Mouse (Mus musculus) cerebellum, postnatal 36 days (tissue): ENCODE data around the gene Tmem274.

ENCODE experiments used
- DNase-seq, 2 experiments: peaks; one replicate each; pipeline ENCODE4 v3.0.0; 2021 to 2022; ENCODE audit warnings: mixed read lengths in 2 of 2

Gene Tmem274

DNA sequence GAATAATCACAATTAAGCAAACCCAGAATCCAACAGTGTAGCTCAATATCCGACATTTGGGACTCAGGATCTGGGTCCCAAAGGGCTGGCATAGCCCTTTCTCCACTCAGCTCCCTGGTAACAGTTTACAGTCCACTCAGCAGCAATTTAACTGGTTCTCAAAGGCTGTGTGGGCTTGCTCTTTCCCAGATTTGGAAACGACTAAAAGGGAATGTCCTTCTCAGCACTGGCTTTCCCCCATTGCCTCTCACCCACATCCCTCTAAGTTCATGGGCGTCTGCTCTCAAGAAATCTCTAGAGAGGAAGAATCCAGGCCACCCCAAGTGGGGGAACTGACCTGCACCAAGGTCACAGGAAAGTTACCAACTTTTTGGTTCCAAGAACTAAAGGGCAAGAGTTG lies 7.4 kb downstream of the Tmem274 start:
- DNase-seq: no peak

DNA sequence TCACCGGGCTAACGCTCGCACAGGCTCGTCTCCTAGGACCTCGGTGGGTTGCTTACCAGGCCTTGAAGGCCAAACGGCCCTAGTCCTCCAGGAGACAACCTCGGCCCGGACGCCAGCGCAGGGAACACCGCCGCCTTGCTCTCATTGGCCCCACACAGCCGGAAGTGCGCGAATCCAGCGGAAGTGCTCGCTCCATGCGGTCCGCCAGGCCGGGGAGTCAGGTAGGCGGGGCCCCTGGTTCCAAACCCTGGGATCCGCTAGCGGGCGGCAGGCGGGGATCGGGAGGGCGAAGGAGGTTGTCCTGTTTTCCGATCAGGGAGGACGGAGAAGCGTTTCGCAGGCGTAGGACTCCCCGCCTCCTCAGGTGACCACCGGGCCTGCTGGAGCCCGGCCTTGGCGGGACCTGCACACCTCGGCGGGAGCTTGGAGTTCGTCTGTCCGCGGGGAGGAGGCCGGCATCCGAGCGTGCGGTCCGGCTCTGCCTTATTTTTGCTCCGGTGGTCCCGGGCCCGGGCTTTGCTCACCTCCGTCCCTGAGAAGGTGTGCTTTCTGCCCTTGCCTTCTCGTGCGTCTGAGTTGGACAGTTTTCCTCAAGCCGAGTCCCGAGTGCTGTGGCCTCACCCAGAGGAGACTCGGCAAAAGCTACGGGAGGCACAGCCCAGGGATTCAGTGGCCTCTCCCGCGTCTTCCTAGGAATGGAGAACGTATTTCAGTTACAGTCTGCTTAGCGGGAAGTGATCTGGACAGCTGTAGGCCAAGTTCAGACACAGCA lies 8.1 kb downstream of the Tmem274 start, which contains the start of the genes Nmnat1 and Lzic:
Nmnat1 (minus strand) TSS at position 150 of the 772 bp plus-strand sequence.
Lzic (plus strand) TSS at position 177 of the 772 bp plus-strand sequence.
- peak; percentile 92 to 93 for DNase-seq

DNA sequence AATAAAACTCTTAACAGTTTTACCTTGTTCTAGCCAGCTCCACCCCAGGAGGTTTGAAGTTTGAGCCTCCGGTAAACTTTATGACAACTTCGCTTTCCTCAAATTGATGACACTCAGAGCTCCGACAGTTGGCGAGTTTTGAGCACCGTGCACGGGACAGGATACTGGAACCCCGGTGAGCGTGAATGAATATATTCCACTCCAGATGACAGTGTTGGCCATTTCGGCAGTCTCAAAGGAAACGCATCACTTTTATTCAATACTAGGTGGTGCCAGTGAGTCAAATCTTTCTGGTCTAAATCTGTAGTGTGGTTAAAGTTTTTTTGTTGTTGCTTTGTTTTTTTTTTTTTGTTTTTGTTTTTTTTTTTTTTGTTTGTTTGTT lies 8.6 kb downstream of the Tmem274 start:
- peak in 1 of 2 experiments; percentile 22 for DNase-seq

DNA sequence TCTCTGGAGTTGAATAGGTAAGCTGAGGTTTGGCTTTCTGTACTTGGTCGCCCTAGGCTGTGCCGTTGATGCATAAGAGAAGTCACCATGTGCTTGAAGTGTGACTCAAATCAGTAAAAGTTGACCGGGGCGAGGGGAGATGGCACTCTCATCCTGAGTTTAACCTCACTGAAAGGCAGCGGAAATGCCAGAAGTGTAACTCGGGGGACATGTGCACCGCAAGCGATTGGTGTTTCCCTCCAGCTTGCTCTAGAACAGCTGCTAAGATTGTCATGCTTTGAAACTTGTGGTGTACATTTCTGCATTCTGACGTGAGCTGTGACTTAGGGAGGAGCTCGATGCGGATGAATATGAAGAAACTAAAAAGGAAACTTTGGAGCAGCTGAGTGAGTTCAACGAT lies 10.6 kb downstream of the Tmem274 start:
- no peak for DNase-seq

DNA sequence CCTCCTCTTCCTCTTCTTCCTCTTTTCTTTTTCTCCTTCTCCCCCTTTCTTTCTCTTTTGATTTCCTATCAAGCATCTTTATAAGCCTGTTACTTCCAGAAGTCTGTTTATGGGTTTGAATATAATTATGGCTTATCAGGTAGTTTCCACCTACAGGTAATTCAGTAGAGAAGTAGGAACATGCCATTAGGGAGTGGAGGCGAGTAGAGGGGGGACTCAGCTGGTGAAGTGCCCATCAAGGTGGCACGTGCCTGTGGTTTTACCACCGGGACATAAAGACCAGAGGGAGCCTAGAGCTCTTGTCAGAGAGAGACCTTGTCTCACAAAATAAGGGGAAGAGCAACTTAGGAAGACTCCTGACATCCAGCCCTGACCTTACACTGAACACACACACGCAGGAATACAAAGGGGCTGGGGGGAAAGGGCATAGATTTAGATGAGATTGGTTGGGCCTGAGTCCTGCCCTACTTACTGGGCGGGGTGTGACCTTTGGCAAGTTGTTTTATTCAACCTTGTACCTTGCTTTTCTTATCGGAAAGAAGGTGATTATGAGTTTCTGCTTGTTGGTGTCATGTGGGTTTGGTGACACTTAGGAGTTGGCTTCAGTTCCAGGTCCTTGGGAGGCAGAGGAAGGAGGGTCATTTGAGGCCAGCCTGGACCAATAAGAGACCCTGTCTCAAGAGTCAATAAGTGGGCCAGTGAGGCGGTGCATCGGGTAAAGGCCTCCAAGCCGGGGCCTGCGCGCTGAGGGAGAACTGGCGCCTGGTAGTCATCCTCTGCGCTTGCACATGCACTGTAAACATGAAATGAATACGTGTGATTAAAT lies 12.4 kb downstream of the Tmem274 start:
- no peak for DNase-seq

DNA sequence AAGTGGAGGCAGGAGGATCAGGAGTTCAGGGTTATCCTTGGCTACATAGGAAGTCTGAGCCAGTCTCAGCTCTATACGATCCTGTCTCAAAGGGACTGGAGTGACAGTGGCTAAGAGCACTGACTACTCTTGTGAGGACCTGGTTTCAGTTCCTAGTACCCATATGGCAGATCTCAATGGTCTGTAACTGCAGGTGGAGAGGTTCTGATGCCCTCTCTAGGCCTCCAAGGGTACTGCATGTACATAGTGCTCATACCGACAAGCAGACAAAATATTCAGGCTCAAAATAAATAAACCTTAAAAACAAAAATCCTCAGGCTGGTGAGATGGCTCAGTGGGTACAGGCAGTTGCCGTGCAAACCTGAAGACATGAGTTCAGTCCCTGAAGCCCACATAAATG lies 14.0 kb downstream of the Tmem274 start:
- no peak for DNase-seq

DNA sequence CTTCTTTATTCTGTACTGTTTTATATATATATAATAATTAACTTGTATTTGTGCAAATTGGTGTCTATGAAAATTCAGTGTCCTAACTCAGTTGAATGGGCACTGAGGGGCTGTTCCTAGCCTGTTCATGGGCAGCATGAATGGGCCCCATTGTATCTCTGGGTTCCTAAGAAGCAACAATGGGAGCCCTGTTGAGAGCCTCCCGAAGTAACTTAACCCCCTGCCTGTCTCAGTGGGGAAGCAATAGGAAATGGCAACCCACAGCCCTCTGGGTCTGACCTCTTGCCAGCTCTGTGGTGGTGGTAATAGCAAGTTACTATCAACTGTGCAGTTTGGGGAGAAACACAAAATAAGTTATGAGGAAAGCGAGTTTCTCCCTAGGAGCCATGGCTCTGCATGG lies 19.4 kb downstream of the Tmem274 start:
- no peak for DNase-seq

DNA sequence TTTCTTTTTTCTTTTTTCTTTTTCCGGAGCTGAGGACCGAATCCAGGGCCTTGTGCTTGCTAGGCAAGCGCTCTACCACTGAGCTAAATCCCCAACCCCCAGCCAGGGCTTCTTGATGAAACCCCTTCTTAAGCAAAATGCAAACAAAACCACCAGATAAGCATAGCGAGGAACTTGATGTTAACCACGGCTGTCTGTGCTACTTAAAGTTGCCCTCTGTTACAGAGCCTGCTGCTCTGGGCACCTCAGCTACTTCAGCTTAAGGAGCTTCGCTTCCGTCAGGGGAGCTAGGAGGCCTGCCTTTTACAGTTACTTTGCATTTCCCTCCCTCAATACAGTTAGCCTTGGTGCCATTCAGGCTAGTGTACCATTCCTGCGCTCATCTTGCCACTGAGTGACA lies 21.7 kb downstream of the Tmem274 start:
- no peak for DNase-seq

DNA sequence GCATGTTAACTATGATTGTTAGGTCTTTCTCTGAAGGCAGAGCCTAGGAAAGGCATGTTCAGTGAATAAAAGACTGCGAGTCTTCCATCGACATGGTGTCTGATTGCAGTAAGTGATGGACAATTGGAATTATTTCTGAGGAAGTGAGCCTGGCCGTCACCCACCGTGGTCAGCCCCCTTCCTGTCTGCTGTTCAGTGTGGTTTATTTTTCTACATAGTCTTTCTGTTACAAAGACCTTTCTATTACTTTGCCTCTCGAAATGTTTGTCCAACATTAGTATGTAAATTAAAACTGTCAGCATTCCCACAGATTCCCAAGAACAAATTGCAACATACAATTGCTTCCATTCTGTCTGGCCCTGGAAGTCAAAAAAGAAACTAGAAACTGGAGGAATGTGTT lies 22.6 kb downstream of the Tmem274 start:
- no peak for DNase-seq

DNA sequence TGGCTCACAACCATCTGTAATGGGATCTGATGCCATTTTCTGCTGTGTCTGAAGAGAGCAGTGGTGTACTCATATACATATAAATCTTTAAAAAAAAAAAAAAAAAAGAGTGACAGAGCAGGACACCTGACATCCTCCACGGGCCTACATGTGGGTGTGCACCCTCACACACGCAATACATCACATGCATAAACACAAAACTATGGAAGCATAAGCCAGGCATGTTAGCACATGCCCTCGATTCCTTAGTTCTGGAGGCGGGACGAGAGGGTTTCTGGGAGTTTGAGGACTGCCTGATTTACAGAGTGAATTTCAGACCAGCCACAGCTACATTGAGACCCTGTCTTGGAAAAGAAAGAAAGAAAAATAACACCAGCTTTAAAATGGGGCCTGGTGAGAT lies 27.2 kb downstream of the Tmem274 start:
- DNase-seq: no peak

DNA sequence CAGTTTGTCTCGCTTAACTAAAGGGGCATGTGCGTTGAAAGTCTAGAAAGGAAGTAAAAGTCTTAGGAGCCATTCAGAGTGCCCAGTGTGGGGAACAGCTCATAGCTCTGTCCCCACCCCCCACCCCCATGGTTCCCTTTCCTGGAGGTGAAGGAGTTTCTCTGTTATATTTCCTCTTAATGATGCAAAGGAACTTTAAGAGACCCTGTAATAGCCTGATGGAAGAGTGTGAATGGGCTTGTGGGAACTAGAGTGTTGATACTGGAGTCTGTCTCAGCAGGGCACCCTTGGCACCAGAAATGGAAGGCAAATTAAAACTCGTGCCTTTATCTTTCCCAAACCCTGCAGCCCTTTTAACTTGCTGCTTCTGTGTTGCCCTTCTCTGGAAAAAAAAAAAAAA lies 27.7 kb downstream of the Tmem274 start:
- no peak for DNase-seq

DNA sequence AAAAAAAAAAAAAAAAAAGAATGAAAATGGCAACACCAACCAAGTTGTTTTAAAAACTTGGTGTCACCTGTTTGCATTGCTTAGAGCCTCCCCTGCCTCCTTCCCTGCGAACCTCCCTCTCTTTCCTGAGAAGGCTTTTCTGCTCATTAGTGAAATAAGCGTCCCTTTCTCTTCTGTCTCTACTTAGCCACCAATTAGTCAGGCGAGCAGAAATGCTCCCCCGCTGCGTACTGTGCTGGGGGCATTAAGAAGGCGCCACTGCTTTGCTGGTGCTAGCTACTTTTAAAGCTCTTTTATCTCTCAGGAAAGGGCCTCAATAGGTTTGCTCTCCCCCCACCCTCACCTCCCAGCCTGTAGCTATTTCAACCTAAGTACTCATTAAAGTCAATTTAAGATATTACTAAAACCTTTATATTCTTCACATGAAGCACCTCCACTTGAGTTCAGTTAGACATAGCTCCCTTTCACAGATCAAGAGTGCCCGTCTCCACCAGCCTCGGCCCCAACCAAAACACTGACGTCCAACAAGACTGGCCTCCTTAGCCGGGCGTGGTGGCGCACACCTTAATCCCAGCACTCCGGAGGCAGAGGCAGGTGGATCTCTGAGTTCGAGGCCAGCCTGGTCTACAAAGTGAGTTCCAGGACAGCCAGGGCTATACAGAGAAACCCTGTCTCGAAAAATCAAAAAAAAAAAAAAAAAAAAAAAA lies 28.2 kb downstream of the Tmem274 start:
- DNase-seq: no peak

DNA sequence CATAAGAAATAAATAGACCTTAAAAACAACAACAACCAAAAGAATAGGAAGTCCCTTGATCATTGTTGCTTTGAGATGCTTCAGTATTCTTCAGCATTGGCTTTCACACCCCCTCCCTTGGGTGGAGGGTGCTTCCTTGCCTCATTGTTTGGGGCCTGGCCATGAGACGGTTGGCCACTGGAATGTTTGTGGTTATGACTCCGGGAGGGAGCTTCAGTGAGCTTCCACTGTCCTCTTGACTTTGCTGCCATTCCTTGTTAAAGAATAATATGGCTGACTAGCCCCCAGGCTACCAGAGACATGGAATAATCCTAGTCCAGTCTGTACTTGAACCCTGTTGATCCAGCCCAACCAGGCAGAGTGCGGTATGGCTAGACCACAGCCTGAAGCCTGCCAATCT lies 29.7 kb downstream of the Tmem274 start:
- DNase-seq: no peak

DNA sequence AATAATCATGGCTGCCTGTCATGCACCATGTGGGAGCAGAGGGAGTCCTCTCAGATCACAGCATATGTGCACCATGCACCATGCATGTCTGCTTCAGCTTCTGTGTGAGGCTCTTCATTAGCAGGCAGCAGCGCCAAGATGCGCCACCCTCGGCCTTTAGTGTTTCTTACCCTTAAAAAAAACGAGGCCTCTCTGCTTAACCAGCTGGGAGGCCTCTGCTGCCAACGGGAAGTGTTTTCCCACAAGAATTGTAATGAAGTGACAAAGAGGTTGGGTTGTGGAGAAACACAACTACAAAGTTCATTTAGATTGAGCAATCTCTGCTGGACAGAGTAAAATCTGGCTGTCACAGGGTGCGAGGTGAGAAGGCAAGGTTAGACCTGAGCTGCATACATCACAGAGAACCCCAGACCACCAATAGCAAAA lies 34.1 kb downstream of the Tmem274 start:
- DNase-seq: no peak

DNA sequence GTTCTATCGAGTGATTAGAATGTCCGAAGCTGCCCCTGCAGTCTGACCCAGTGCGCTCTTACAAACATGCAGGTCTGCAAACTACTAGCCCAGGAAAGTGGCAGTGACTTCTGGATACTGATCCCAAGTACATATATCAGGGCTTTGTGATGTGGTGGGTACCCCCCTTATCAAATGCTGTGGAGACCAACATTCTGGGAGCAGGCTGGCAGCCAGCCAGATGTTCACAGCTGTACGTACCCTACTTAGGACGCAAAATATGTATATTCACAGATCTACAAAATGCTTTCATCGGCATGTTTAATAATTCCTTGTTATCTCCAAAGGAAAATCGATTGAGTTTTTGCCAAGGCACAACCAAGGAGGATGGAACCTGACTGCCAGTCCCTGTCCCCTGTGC lies 34.9 kb downstream of the Tmem274 start:
- no peak for DNase-seq

DNA sequence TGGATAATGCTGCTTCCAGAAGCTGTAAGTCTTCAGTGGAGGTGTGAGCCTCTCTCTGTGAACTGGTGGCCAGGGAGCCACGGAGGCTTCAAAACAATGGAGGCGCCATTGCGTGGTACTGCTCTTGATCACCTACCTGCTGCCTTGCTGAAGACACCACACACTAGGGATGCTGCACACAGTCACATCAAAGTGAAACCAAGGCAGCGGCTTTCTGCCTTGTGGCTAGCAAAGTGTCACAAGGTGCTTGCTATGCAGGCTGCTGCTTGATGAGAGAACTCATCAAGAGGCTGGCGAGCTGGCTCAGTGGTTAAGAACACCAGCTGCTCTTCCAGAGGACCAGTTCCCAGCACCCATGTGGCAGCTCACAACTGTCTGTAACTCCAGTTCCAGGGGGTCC lies 38.5 kb downstream of the Tmem274 start:
- DNase-seq: no peak

DNA sequence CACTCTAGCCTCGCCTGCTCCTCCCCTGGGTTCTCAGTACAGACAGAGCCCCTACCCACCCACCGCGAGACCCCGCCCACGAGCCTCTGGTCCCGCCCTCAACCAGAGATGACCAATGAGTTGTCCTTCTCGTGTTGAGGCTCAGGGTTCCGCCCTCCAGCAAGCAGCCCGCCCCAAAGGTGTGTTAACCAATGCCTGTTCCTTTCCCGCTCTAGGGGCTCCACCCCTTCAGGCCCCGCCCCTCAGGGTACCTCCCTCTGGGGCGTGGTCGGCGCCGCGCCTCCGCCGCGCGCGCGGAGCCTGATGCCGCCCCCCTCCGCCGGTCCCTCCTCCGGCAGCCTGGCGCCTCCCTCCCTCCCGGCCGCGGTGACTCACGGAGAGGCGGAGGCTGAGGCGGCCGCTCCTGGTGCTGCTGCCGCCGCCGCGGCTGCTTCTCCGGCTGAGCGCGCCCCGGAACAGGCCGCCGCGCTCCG lies 40.7 kb downstream of the Tmem274 start, which contains the start of gene Ctnnbip1:
Ctnnbip1 (plus strand) TSS at position 369 of the 473 bp plus-strand sequence.
- DNase-seq: peak; percentile 90 to 96

DNA sequence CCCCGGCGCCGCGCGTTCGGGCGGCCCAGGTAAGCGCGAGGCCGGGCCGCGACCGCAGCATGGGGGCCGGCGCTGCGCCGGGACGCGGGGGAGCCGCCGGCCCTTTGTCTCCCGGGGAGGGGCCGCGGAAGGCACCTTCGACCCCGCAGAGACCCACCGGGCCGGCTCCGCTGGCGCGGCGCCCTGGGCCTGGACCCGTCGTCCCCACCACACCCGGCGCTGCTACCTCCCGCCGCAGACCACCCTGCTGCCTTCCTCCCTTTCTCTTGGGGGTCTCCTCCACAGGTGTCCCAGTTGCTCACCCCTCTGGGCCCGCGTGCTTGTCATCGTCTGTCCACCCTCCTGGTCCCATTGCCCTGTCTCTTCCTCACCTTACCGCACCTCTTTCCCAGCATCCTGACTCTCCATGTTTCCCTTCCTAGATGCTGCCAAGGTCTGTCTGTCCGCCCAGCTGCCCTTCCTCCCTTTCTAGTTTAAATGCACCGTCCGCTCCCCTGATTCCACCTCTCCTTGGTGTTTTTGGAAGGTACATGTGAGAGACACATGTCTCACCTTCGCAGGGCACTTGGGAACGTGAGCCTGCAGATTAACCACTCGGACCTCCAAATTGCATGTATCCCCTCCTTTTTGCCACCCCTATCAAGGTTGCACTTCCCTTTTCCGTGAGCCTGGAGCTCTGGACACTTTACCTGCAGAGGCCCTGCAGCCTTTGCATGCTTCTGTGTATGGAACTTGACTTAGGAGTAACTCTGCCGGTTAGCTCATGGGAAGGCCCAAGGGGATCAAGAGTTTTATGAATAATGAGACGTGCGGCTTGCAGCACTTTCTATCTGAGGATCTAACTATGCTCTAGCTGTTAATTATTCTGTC lies 41.4 kb downstream of the Tmem274 start:
- DNase-seq: peak; percentile 18 to 38

DNA sequence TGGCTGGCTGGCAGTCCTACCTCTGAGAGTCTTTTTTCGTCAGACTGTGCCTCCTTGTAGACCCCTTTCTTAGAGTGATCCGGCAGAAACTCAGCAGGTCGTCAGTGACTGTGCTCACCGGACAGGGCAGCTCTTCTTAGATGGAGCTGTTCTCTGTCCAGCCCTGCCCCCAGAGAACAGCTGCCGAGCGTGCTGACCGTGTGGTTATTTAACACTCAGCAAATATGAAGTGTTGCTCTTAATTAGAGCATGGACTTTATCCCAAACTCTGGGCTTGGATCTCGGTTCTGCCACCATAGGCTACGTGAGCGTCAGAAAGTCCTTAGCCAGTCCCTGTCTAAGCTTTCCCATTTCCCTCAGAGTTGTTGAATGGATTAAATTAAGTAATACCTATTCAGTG lies 44.1 kb downstream of the Tmem274 start:
- DNase-seq: no peak

DNA sequence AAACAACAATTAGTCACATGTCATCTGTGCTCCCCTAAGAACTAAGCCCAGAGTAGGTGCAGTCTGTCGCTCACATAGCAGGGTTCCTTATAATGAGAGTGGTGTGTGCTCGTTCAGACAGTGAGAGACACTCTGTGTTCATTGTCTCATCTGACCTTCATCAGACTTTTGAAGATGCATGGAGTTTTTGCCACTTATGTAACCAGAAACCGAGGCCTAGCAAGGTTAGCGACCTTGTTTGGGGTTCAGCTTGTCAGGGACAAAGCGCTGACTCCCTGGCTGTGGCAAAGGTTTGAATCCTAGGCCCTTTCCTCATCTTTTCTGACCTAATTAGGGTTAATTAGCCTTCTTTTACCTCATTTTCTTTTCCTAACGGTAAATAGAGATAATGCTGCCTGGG lies 46.8 kb downstream of the Tmem274 start:
- no peak for DNase-seq

DNA sequence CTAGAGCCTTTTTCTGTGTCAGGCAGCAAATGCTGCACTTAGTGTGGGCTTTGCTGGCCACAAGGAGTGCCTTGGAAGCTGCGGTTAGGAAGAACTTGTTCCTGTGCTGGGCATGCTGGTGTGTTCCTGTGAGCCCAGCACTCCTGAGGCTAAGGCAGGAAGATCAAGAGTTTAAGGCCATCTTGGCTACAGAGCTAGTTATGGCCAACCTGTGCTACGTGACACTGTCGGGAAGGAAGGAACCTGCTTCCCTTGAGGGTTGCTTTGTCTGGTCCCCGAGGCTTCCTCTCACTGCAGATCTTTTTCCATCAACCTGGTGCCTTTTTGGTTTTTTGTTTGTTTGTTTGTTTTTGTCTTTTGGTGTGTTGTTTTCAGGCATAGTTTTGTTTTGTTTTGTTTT lies 48.0 kb downstream of the Tmem274 start:
- DNase-seq: no peak

DNA sequence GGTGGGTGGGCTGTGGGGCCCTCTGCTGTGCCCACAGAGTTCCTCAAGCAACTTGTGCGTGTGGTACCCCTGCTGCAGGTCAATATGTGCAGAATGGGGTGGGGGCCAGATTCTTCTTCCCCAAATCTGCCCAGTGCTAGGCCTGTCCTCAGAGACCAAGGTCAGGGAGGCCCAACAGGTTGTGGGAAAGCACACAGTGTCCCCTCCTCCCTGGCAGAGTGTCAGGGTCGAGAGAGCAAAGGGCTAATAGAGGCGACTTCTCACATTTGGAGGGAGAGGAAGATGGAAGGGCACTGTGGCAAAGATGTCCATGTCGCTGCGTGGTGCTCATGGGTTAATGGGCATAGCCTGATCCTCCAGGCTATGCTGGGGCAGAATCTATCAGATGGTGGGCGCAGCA lies 48.6 kb downstream of the Tmem274 start:
- no peak for DNase-seq
